Mouse (Mus musculus): ENCODE results near the gene Mgat5b. TPM values are rescaled to one million over a fixed set of nuclear protein-coding genes. Genes with fewer than 3 reads are reported as not detected.

Gene Mgat5b
- polyA plus RNA-seq (2021; fragmentation: Nextera tagmentation) = 14.3 and 16.4 TPM in 2 replicates
- long read RNA-seq, experiment 1, partial matches to known transcripts = 11 of 17 reads
- long read RNA-seq, experiment 1, other reads (novel, unspliced or antisense) = 6 of 17 reads
- long read RNA-seq, experiment 2, partial matches to known transcripts = 13 of 13 reads
- long read RNA-seq, experiment 2, other reads (novel, unspliced or antisense) = 0 of 13 reads

GRCm38 (mm10) chr11:116918323-116919185 is at the start of gene Mgat5b:
Gene Mgat5b, plus strand, starts transcription at chr11:116918863.

Other genes starting within 250 kb of the Mgat5b start
- not detected in 2 replicates for gene St6galnac1, start 143.4 kb upstream of the Mgat5b start, polyA plus RNA-seq (2021; fragmentation: Nextera tagmentation)
- 2.4 and 34.7 TPM in 2 replicates for gene Mxra7, start 90.8 kb upstream of the Mgat5b start, polyA plus RNA-seq (2021; fragmentation: Nextera tagmentation)
- gene Mettl23, start 75.6 kb upstream of the Mgat5b start, polyA plus RNA-seq (2021; fragmentation: Nextera tagmentation) = 61.7 and 75.9 TPM in 2 replicates
- 21.5 and 24.0 TPM in 2 replicates for gene Jmjd6, start 75.4 kb upstream of the Mgat5b start, polyA plus RNA-seq (2021; fragmentation: Nextera tagmentation)
- 25.1 and 28.7 TPM in 2 replicates for gene Mfsd11, start 66.4 kb upstream of the Mgat5b start, polyA plus RNA-seq (2021; fragmentation: Nextera tagmentation)
- 99.8 and 152 TPM in 2 replicates for gene Srsf2, start 65.8 kb upstream of the Mgat5b start, polyA plus RNA-seq (2021; fragmentation: Nextera tagmentation)
- 71.7 and 74.2 TPM in 2 replicates for gene Sec14l1, start 196.3 kb downstream of the Mgat5b start, polyA plus RNA-seq (2021; fragmentation: Nextera tagmentation)